Mouse (Mus musculus) adrenal gland, postnatal 14 days (tissue): ENCODE results near the gene Tmem132c. TPM values are rescaled to one million over a fixed set of nuclear protein-coding genes. Genes with fewer than 3 reads are reported as not detected.
A peak's percentile ranks its signal among the peaks of the same experiment; 100 is the strongest.

ENCODE experiments used
- DNase-seq: peaks from one replicate; pipeline ENCODE4 v3.0.0; 2021; ENCODE audit warnings: mixed read lengths
- total RNA-seq: library from RNA; stranded (reverse); gene quantifications from 2 replicates; pipeline ENCODE4 v1.2.3, GENCODE M21; 2021

Gene Tmem132c
- total RNA-seq, 1 experiment from 2014 or later: 1.0 TPM

GRCm38 (mm10) chr5:127496895-127497294 is 255.3 kb downstream of the Tmem132c start:
- no peak for DNase-seq

- no peak for DNase-seq
Measured at GRCm38 (mm10) chr5:127499151-127499827, 257.7 kb downstream of the Tmem132c start.

- no peak for DNase-seq
Measured at GRCm38 (mm10) chr5:127502838-127503237, 261.2 kb downstream of the Tmem132c start.

- no peak for DNase-seq
Measured at GRCm38 (mm10) chr5:127505697-127506096, 264.1 kb downstream of the Tmem132c start.

- peak; percentile 25 for DNase-seq
Measured at GRCm38 (mm10) chr5:127511653-127512052, 270.0 kb downstream of the Tmem132c start.

GRCm38 (mm10) chr5:127515960-127516359 is 274.4 kb downstream of the Tmem132c start:
- DNase-seq: no peak

- DNase-seq: peak; percentile 34
Measured at GRCm38 (mm10) chr5:127522744-127523476, 281.3 kb downstream of the Tmem132c start.

GRCm38 (mm10) chr5:127527344-127527974 is 285.9 kb downstream of the Tmem132c start:
- no peak for DNase-seq

GRCm38 (mm10) chr5:127537508-127537907 is 295.9 kb downstream of the Tmem132c start:
- DNase-seq: no peak

GRCm38 (mm10) chr5:127546585-127546991 is 305.0 kb downstream of the Tmem132c start:
- DNase-seq: no peak

GRCm38 (mm10) chr5:127548136-127548535 is 306.5 kb downstream of the Tmem132c start:
- no peak for DNase-seq

GRCm38 (mm10) chr5:127561086-127561485 is 319.5 kb downstream of the Tmem132c start:
- DNase-seq: peak; percentile 6

GRCm38 (mm10) chr5:127567165-127567741 is 325.6 kb downstream of the Tmem132c start:
- no peak for DNase-seq

GRCm38 (mm10) chr5:127577419-127577818 is 335.8 kb downstream of the Tmem132c start:
- DNase-seq: no peak

- peak; percentile 21 for DNase-seq
Measured at GRCm38 (mm10) chr5:127583658-127584057, 342.1 kb downstream of the Tmem132c start.

- no peak for DNase-seq
Measured at GRCm38 (mm10) chr5:127587854-127588253, 346.2 kb downstream of the Tmem132c start.

- peak; percentile 14 for DNase-seq
Measured at GRCm38 (mm10) chr5:127592406-127592805, 350.8 kb downstream of the Tmem132c start.

- peak; percentile 43 for DNase-seq
Measured at GRCm38 (mm10) chr5:127592854-127593253, 351.2 kb downstream of the Tmem132c start.

GRCm38 (mm10) chr5:127595676-127596075 is 354.1 kb downstream of the Tmem132c start:
- DNase-seq: no peak

- DNase-seq: no peak
Measured at GRCm38 (mm10) chr5:127596862-127597261, 355.3 kb downstream of the Tmem132c start.

- no peak for DNase-seq
Measured at GRCm38 (mm10) chr5:127602996-127603395, 361.4 kb downstream of the Tmem132c start.

- no peak for DNase-seq
Measured at GRCm38 (mm10) chr5:127607507-127607906, 365.9 kb downstream of the Tmem132c start.
